Mouse (Mus musculus): ENCODE results near the gene Cps1. TPM values are rescaled to one million over a fixed set of nuclear protein-coding genes. Genes with fewer than 3 reads are reported as not detected.

Gene Cps1
- polyA plus RNA-seq (2015; fragmentation: Nextera tagmentation; extraction: Ambion mirVana): 0.08 and 0.17 TPM in 2 replicates

- Histone ChIP-seq H3K4me2 (replicated peaks) (no peak within 1 kb of the TSS), H3K36me3 (no peaks in the 10 kb centered on the region), H3K27ac (replicated peaks) (no peak within 1 kb of the TSS), H3K9me3 (replicated peaks) (no peaks in the 10 kb centered on the region), H3K9ac (no peak within 1 kb of the TSS), H3K27me3 (no peaks in the 10 kb centered on the region), H3K4me1 (no peaks in the 10 kb centered on the region), H3K4me3 (replicated peaks) (no peak within 1 kb of the TSS)
- WGBS: 84% methylated on average over 3 of the region's 3 CpGs
- no peak for ATAC-seq (ENCODE audit: insufficient number of reproducible peaks, low FRiP score, low TSS enrichment, low read depth)
Measured at GRCm38 (mm10) chr1:67122797-67123196, at the start of gene Cps1. Gene Cps1 (plus strand): TSS chr1:67123026.

- no peak overlapping the region for H3K9ac ChIP-seq
- no peak for ATAC-seq (ENCODE audit: insufficient number of reproducible peaks, low FRiP score, low TSS enrichment, low read depth)
Measured at GRCm38 (mm10) chr1:67077739-67078138, 45.1 kb upstream of the Cps1 start.

GRCm38 (mm10) chr1:67078666-67079065 lies 44.2 kb upstream of the Cps1 start:
- Histone ChIP-seq H3K4me2 (replicated peaks) (no peak overlapping the region), H3K4me1 (no peaks in the 10 kb centered on the region), H3K9me3 (replicated peaks) (no peaks in the 10 kb centered on the region), H3K27me3 (no peaks in the 10 kb centered on the region), H3K36me3 (no peaks in the 10 kb centered on the region), H3K4me3 (replicated peaks) (no peak overlapping the region), H3K9ac (no peak overlapping the region), H3K27ac (replicated peaks) (no peak overlapping the region)
- ATAC-seq (ENCODE audit: insufficient number of reproducible peaks, low FRiP score, low TSS enrichment, low read depth): no peak
- 75% methylated on average over 2 of the region's 2 CpGs for WGBS

More at GRCm38 (mm10) chr1:67077739-67078138, 45.1 kb upstream of the Cps1 start:
- Histone ChIP-seq H3K9me3 (replicated peaks) (no peaks in the 10 kb centered on the region), H3K4me1 (no peaks in the 10 kb centered on the region), H3K36me3 (no peaks in the 10 kb centered on the region), H3K27ac (replicated peaks) (no peak overlapping the region), H3K27me3 (no peaks in the 10 kb centered on the region), H3K4me2 (replicated peaks) (no peak overlapping the region), H3K4me3 (replicated peaks) (no peak overlapping the region)
- 55% methylated on average over 2 of the region's 2 CpGs for WGBS

GRCm38 (mm10) chr1:67079146-67079545 lies 43.7 kb upstream of the Cps1 start:
- Histone ChIP-seq H3K4me3 (replicated peaks) (no peak overlapping the region), H3K4me1 (no peaks in the 10 kb centered on the region), H3K27ac (replicated peaks) (no peak overlapping the region), H3K9ac (no peak overlapping the region), H3K9me3 (replicated peaks) (no peaks in the 10 kb centered on the region), H3K4me2 (replicated peaks) (no peak overlapping the region), H3K36me3 (no peaks in the 10 kb centered on the region), H3K27me3 (no peaks in the 10 kb centered on the region)
- 79% methylated on average over 7 of the region's 7 CpGs for WGBS
- no peak for ATAC-seq (ENCODE audit: insufficient number of reproducible peaks, low FRiP score, low TSS enrichment, low read depth)

- 84% methylated on average over 1 of the region's 1 CpGs for WGBS
- Histone ChIP-seq H3K27me3 (no peaks in the 10 kb centered on the region), H3K27ac (replicated peaks) (no peak overlapping the region), H3K4me2 (replicated peaks) (no peak overlapping the region), H3K4me3 (replicated peaks) (no peak overlapping the region), H3K9me3 (replicated peaks) (no peaks in the 10 kb centered on the region), H3K4me1 (no peaks in the 10 kb centered on the region), H3K9ac (no peak overlapping the region), H3K36me3 (no peaks in the 10 kb centered on the region)
- ATAC-seq (ENCODE audit: insufficient number of reproducible peaks, low FRiP score, low TSS enrichment, low read depth): no peak
Measured at GRCm38 (mm10) chr1:67092473-67092872, 30.4 kb upstream of the Cps1 start.

- Histone ChIP-seq H3K4me2 (replicated peaks) (no peak overlapping the region), H3K4me3 (replicated peaks) (no peak overlapping the region), H3K36me3 (no peaks in the 10 kb centered on the region), H3K27ac (replicated peaks) (no peak overlapping the region), H3K4me1 (no peaks in the 10 kb centered on the region), H3K9me3 (replicated peaks) (no peaks in the 10 kb centered on the region), H3K9ac (no peak overlapping the region), H3K27me3 (no peaks in the 10 kb centered on the region)
- whole genome bisulfite sequencing: 82% methylated on average over 1 of the region's 1 CpGs
- no peak for ATAC-seq (ENCODE audit: insufficient number of reproducible peaks, low FRiP score, low TSS enrichment, low read depth)
Measured at GRCm38 (mm10) chr1:67099215-67099614, 23.6 kb upstream of the Cps1 start.

- WGBS: 17% methylated on average over 12 of the region's 12 CpGs
- Histone ChIP-seq H3K9me3 (replicated peaks) (no peaks in the 10 kb centered on the region), H3K4me2 (replicated peaks) (no peak overlapping the region), H3K4me1 (no peaks in the 10 kb centered on the region), H3K9ac (no peak overlapping the region), H3K4me3 (replicated peaks) (no peak overlapping the region), H3K36me3 (no peaks in the 10 kb centered on the region), H3K27me3 (no peaks in the 10 kb centered on the region), H3K27ac (replicated peaks) (0 out of 2 replicates have a peak overlapping the region, but pooled peaks have one; percentile 9)
- no peak; the same call in 1 of the 2 replicates for ATAC-seq (ENCODE audit: insufficient number of reproducible peaks, low FRiP score, low TSS enrichment, low read depth)
Measured at GRCm38 (mm10) chr1:67103476-67104248, 19.2 kb upstream of the Cps1 start.

GRCm38 (mm10) chr1:67111621-67112298 lies 11.1 kb upstream of the Cps1 start:
- H3K36me3 ChIP-seq: no peaks in the 10 kb centered on the region
- no peak overlapping the region for H3K4me3 ChIP-seq (replicated peaks)
- no peak overlapping the region for H3K27ac ChIP-seq (replicated peaks)
- no peaks in the 10 kb centered on the region for H3K9me3 ChIP-seq (replicated peaks)
- no peak overlapping the region for H3K4me2 ChIP-seq (replicated peaks)
- ATAC-seq (ENCODE audit: insufficient number of reproducible peaks, low FRiP score, low TSS enrichment, low read depth): no peak
- WGBS: 91% methylated on average over 3 of the region's 3 CpGs
- no peak overlapping the region for H3K9ac ChIP-seq
- no peaks in the 10 kb centered on the region for H3K27me3 ChIP-seq
- H3K4me1 ChIP-seq: no peaks in the 10 kb centered on the region

GRCm38 (mm10) chr1:67113343-67114030 lies 9.3 kb upstream of the Cps1 start:
- WGBS: 45% methylated on average over 7 of the region's 7 CpGs
- Histone ChIP-seq H3K4me3 (replicated peaks) (no peak overlapping the region), H3K4me1 (no peaks in the 10 kb centered on the region), H3K27me3 (no peaks in the 10 kb centered on the region), H3K4me2 (replicated peaks) (no peak overlapping the region), H3K27ac (replicated peaks) (no peak overlapping the region), H3K9ac (no peak overlapping the region), H3K9me3 (replicated peaks) (no peaks in the 10 kb centered on the region), H3K36me3 (no peaks in the 10 kb centered on the region)
- ATAC-seq (ENCODE audit: insufficient number of reproducible peaks, low FRiP score, low TSS enrichment, low read depth): no peak

- Histone ChIP-seq H3K4me1 (no peaks in the 10 kb centered on the region), H3K4me2 (replicated peaks) (no peak overlapping the region), H3K9me3 (replicated peaks) (no peaks in the 10 kb centered on the region), H3K4me3 (replicated peaks) (no peak overlapping the region), H3K27me3 (no peaks in the 10 kb centered on the region), H3K27ac (replicated peaks) (no peak overlapping the region), H3K9ac (no peak overlapping the region), H3K36me3 (no peaks in the 10 kb centered on the region)
- ATAC-seq (ENCODE audit: insufficient number of reproducible peaks, low FRiP score, low TSS enrichment, low read depth): no peak
- WGBS: 80% methylated on average over 8 of the region's 8 CpGs
Measured at GRCm38 (mm10) chr1:67116571-67116970, 6.3 kb upstream of the Cps1 start.

- no peaks in the 10 kb centered on the region for H3K4me1 ChIP-seq
- H3K36me3 ChIP-seq: no peaks in the 10 kb centered on the region
- ATAC-seq (ENCODE audit: insufficient number of reproducible peaks, low FRiP score, low TSS enrichment, low read depth): no peak
- H3K4me3 ChIP-seq (replicated peaks): no peak overlapping the region
- H3K27me3 ChIP-seq: no peaks in the 10 kb centered on the region
- H3K27ac ChIP-seq (replicated peaks): no peak overlapping the region
- no peak overlapping the region for H3K9ac ChIP-seq
- WGBS: 88% methylated on average over 6 of the region's 6 CpGs
- H3K9me3 ChIP-seq (replicated peaks): no peaks in the 10 kb centered on the region
- no peak overlapping the region for H3K4me2 ChIP-seq (replicated peaks)
Measured at GRCm38 (mm10) chr1:67117778-67118177, 5.0 kb upstream of the Cps1 start.
